Mouse (Mus musculus): ENCODE results near the gene Rprd2.
A peak's percentile ranks its signal among the peaks of the same experiment; 100 is the strongest.

DNA sequence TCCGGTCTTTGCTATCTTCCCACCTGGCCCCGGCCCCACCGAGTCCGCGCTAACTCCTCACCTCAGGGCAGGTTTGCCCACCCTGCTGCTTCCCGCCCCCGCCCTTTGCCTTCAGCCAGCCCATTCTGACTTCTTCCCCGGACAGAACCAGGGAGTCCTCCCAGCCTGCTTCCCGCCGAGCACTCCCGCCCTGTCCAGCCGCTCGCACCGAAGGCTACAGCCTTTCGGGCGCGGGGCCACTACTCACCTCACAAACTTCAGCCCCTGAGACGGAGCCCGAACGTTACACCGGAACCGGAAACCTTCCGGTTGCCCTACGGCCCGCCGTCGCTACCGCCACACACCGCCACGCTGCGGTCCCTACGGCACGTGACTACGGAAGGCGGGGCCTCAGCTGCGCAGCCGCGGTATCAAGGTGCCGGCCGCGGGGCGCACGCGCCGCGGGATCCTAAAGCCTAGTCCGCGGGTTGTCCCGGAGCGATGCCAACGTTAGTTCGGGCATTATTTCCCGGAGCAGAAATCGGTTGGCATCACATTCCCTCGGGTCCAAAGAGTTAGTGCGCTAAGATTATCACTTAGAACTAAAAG lies 36.9 kb upstream of the Rprd2 start, which contains the start of gene Prpf3:
- TF ChIP-seq CTCF (IDR thresholded peaks at IDR 0.05; ENCODE audit: borderline replicate concordance, control insufficient read depth, extremely low read depth, insufficient read depth, low read length, poor library complexity) (peak; percentile 56; the same call in 1 of the 2 replicates), POLR2A (IDR thresholded peaks at IDR 0.05; ENCODE audit: control insufficient read depth, extremely low read depth, insufficient read depth, low read length, poor library complexity) (peak; percentile 91)

Data from thymus, adult 2 months (tissue).